Mouse (Mus musculus) midbrain, embryonic 16.5 days (tissue): ENCODE measurements around the gene 4932438H23Rik. TPM values are rescaled to one million over a fixed set of nuclear protein-coding genes. Genes with fewer than 3 reads are reported as not detected.

Experiments used
- ATAC-seq: fragments of 200-750 bp; cut with Nextera tagmentation; 2 replicates; pipeline ENCODE4 v1.8.0; 2017; ENCODE audit warnings: moderate TSS enrichment
- H3K27ac ChIP-seq: fragments of 300-500 bp; sonication (generic); 2 replicates; pipeline ENCODE4 v1.5.1; 2014; ENCODE audit warnings: mild to moderate bottlenecking, low read length, mixed read lengths
- H3K27me3 ChIP-seq: fragments of 300-500 bp; sonication (generic); 2 replicates; pipeline ENCODE4 v1.6.1; 2014; ENCODE audit warnings: low read depth, low read length, mixed read lengths; ENCODE audit not compliant: control insufficient read depth, insufficient read depth
- H3K36me3 ChIP-seq: fragments of 300-500 bp; sonication (generic); 2 replicates; pipeline ENCODE4 v1.6.1; 2014; ENCODE audit warnings: mild to moderate bottlenecking, low read length, moderate library complexity, mixed read lengths; ENCODE audit not compliant: control insufficient read depth, insufficient read depth
- H3K4me1 ChIP-seq: fragments of 300-500 bp; sonication (generic); 2 replicates; pipeline ENCODE4 v1.6.1; 2014; ENCODE audit warnings: mild to moderate bottlenecking, low read length, mixed read lengths; ENCODE audit not compliant: control insufficient read depth, insufficient read depth
- H3K4me2 ChIP-seq: fragments of 300-500 bp; sonication (generic); 2 replicates; pipeline ENCODE4 v1.6.1; 2014; ENCODE audit warnings: mild to moderate bottlenecking, low read length, mixed read lengths
- H3K4me3 ChIP-seq: fragments of 300-500 bp; sonication (generic); 2 replicates; pipeline ENCODE4 v1.5.1; 2014; ENCODE audit warnings: low read depth, mild to moderate bottlenecking, low read length, moderate library complexity, mixed read lengths
- H3K9ac ChIP-seq: fragments of 300-500 bp; sonication (generic); 2 replicates; pipeline ENCODE4 v1.6.1; 2014; ENCODE audit warnings: low read depth, low read length, mixed read lengths
- H3K9me3 ChIP-seq: fragments of 300-500 bp; sonication (generic); replicated peaks from 2 replicates; pipeline ENCODE4 v1.6.1; 2014; ENCODE audit warnings: mild to moderate bottlenecking, low read length, mixed read lengths; ENCODE audit not compliant: control insufficient read depth, poor library complexity, severe bottlenecking
- WGBS: fragments of 180-500 bp; shearing (Covaris S2); extraction: QIAGEN DNeasy Blood & Tissue Kit; methylation state at CpG from one replicate; pipeline ENCODE4 v1.1.7; 2014; 5-methylcytosine and 5-hydroxymethylcytosine counted together
- polyA plus RNA-seq: library from polyadenylated mRNA; unstranded; fragments of >200 nt; fragmentation: Nextera tagmentation; extraction: Ambion mirVana; gene quantifications from 2 replicates; pipeline ENCODE4 v1.2.1, GENCODE M21; 2015

The 4932438H23Rik gene
- polyA plus RNA-seq, 1 experiment from 2014 or later, result 0.87 TPM

DNA sequence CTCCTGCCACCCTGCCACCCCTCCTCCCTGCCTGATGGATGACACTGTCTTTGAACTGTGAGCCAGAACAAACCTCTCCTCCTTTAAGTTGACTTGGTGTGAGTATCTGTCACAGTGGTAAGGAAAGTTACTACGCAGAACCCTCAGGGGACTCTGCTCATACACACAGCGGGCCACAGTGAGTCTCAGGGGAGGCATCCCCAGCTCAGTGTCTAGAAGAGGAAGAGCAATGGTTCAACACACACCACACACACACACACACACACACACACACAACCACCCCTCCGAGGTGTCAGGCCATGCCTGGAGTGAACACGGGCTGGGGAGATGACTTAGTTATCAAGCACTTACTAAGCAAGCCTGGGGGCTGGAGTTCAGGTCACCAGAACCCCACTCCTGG lies 33.5 kb upstream of the 4932438H23Rik start:
- no peaks in the 10 kb centered on the region for H3K9me3 ChIP-seq
- no peaks in the 10 kb centered on the region for H3K36me3 ChIP-seq
- 92% methylated on average over 4 of the region's 4 CpGs for WGBS
- H3K4me2 ChIP-seq, result no peak overlapping the region
- H3K27ac ChIP-seq, result no peak overlapping the region
- no peak for ATAC-seq
- no peak overlapping the region for H3K9ac ChIP-seq
- H3K4me1 ChIP-seq, result no peaks in the 10 kb centered on the region
- no peak overlapping the region for H3K4me3 ChIP-seq
- no peaks in the 10 kb centered on the region; the same call in 1 of the 2 replicates for H3K27me3 ChIP-seq

DNA sequence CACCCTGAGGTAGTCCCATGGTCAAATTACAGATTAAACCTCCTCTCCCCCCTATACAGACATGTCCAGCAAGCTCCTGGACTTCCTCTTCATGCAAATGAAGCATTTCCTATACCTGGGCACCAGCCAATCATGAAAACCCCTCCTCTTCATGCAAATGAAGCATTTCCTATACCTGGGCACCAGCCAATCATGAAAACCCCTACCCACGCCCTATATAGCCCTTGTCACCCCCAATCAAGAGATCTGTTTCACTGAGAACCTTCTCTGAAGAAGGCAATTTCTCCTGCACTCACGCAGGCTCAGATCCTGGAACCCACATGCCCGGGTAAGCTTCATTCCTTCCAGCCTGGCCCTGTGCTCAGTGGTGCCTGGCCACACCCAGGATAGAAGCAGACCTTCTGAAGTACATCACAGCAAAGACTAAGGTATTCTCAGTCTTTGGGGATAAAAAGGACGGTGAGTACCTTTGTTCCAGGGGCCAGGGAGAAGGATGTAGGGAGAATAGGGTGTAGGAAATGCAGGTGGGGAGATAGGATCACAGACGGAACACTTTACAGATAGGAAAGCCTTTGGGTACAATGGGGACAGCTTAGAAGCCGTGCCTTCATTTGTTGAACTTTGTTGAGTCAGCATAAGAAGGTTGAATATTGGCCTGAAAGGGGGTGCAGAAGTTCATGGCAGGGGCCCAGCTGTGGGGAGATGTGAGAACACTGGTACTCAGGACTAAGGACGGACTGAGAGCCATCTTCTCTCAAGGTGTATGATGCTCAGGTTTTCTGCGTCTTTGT lies 32.0 kb upstream of the 4932438H23Rik start:
- 84% methylated on average over 8 of the region's 8 CpGs for WGBS
- no peak overlapping the region for H3K4me3 ChIP-seq
- no peak overlapping the region for H3K27ac ChIP-seq
- no peak overlapping the region for H3K9ac ChIP-seq
- H3K27me3 ChIP-seq, result no peaks in the 10 kb centered on the region; the same call in 1 of the 2 replicates
- no peak overlapping the region for H3K4me2 ChIP-seq
- no peaks in the 10 kb centered on the region for H3K9me3 ChIP-seq
- no peak for ATAC-seq
- H3K36me3 ChIP-seq, result no peaks in the 10 kb centered on the region
- H3K4me1 ChIP-seq, result no peaks in the 10 kb centered on the region

DNA sequence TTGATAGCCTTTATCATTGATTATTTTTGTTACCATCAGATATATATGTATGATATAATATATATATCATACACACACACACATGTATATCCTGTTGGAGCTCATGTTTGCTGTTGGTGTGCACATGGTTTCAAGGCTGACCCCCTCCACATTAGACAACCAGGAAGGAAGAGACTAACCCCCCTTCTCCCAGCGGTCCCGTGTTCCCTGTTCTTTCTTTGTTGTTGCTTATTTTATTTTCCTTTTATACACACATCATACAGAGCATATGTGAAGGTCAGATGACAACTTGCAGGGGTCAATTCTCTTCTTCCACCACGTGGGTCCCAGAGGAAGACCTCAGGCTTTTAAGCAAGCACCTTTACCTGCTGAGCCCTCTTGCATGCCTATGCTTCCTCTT lies 29.3 kb upstream of the 4932438H23Rik start:
- no peak overlapping the region for H3K9ac ChIP-seq
- ATAC-seq, result no peak
- no peaks in the 10 kb centered on the region for H3K9me3 ChIP-seq
- H3K27me3 ChIP-seq, result no peaks in the 10 kb centered on the region
- 73% methylated on average over 3 of the region's 3 CpGs for WGBS
- no peaks in the 10 kb centered on the region for H3K4me1 ChIP-seq
- H3K4me2 ChIP-seq, result no peak overlapping the region
- no peak overlapping the region for H3K4me3 ChIP-seq
- no peaks in the 10 kb centered on the region for H3K36me3 ChIP-seq
- H3K27ac ChIP-seq, result no peak overlapping the region

DNA sequence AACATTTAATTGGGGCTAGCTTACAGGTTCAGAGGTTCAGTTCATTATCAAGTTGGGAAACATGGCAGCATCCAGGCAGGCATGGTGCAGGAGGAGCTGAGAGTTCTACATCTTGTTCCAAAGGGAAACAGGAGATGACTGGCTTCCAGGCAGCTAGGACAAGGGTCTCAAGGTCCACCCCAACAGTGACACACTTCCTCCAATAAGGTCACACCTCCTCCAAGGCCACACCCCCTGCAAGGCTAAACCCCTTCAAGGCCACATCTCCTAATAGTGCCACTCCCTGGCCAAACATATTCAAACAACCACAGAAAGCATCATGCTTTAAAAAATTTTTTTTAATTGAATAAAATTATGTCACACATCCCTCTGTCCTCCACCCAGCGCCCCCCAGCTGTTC lies 28.9 kb upstream of the 4932438H23Rik start:
- Histone ChIP-seq H3K4me3 (no peak overlapping the region), H3K4me2 (no peak overlapping the region), H3K27me3 (no peaks in the 10 kb centered on the region), H3K36me3 (no peaks in the 10 kb centered on the region), H3K27ac (no peak overlapping the region), H3K9me3 (no peaks in the 10 kb centered on the region), H3K4me1 (no peaks in the 10 kb centered on the region), H3K9ac (no peak overlapping the region)
- ATAC-seq, result no peak
- 93% methylated on average over 1 of the region's 1 CpGs for WGBS

DNA sequence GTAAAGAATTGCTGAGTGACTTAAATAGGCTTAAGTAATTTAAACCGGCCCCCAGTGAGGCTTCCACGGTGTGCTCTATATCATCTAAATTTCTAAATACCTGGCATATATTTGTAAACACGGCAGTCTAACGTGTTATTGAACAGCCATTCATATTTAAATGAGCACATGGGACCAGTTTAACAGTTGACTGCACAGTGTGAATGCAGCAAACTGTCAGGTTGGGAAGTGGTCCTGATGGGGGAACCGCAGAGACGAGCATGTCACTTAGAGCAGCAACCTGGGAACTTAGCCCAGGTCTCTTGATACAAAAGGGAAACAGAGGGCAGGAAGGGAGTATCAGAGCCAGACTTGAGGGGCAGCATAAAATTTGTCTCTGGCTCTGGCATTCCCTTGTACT lies 25.0 kb upstream of the 4932438H23Rik start:
- Histone ChIP-seq H3K36me3 (no peaks in the 10 kb centered on the region), H3K9me3 (no peaks in the 10 kb centered on the region; the same call in 1 of the 2 replicates), H3K4me1 (no peaks in the 10 kb centered on the region), H3K4me3 (no peak overlapping the region), H3K27me3 (no peaks in the 10 kb centered on the region), H3K4me2 (no peak overlapping the region), H3K9ac (no peak overlapping the region), H3K27ac (no peak overlapping the region)
- ATAC-seq, result no peak
- 20% methylated on average over 6 of the region's 6 CpGs for WGBS

DNA sequence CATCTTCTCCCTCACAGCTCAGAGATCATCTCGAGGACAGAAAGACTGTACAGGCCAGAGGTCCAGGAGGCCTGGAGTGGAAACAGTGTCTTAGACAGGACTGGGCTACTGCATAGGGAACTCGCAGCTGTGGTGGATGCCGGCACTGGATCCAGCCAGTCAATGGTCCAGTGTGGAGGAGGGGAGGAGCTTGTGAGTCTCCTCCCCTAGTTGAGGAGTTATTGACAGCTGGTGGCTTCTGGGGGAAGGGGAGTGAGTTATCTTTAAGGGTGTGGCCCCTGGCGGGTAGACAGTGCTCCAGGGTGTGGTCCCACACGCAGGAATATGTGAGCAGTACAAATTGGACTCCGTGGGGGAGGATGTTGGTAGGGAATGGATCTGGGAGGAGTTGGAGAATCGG lies 21.8 kb upstream of the 4932438H23Rik start:
- no peak overlapping the region for H3K9ac ChIP-seq
- no peak overlapping the region for H3K27ac ChIP-seq
- no peaks in the 10 kb centered on the region for H3K4me1 ChIP-seq
- H3K36me3 ChIP-seq, result no peaks in the 10 kb centered on the region
- H3K4me3 ChIP-seq, result no peak overlapping the region
- no peak overlapping the region for H3K4me2 ChIP-seq
- H3K9me3 ChIP-seq, result no peaks in the 10 kb centered on the region; the same call in 1 of the 2 replicates
- 81% methylated on average over 7 of the region's 7 CpGs for WGBS
- H3K27me3 ChIP-seq, result no peaks in the 10 kb centered on the region
- no peak for ATAC-seq

DNA sequence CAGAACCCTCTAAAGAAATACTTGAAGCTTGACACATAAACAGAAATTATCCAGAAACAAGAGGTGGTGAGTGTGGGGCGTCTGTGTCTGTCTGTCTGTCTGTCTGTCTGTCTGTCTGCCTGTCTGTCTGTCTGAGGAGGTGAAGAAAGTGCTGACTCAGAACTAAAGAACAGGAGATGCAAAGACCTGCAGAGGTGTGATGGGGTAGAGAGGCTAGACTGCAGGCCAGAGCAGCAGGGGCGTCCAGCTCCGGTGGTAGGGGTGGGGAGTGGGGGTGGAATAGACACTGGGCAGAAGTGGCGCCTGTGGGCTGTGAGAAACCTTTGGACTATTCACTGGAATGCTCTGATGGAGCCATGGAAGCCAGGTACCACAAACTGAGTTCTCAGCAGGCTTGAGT lies 21.1 kb upstream of the 4932438H23Rik start:
- no peak overlapping the region for H3K4me2 ChIP-seq
- 84% methylated on average over 4 of the region's 4 CpGs for WGBS
- H3K9ac ChIP-seq, result no peak overlapping the region
- no peak overlapping the region for H3K27ac ChIP-seq
- H3K27me3 ChIP-seq, result no peaks in the 10 kb centered on the region
- H3K4me1 ChIP-seq, result no peaks in the 10 kb centered on the region
- no peaks in the 10 kb centered on the region; the same call in 1 of the 2 replicates for H3K9me3 ChIP-seq
- H3K36me3 ChIP-seq, result no peaks in the 10 kb centered on the region
- ATAC-seq, result no peak
- H3K4me3 ChIP-seq, result no peak overlapping the region

DNA sequence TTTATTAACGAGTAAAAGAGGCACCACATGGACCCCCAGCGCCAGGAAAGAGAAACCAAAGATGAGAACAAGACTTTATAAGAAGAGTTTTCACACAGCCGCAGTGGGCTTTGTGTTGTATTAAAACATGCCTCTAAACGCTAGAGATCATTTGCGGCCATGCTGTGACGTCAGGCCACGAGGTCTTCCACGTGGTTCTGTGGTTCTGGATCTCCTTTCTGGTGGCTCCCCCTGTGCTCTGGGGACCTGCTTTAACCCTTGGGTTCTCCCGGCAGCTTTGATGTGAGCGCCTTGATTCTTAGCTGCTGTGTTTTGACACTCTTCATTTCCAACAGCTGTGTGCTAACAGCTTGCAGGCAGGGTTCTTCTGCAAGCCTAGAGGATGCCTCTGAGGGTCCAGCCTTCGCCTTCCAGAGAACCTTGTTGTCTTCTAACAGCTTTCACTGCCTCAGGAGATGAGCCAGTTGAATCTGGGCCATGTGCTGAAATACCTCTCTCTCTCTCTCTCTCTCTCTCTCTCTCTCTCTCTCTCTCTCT lies 16.1 kb upstream of the 4932438H23Rik start:
- WGBS, result 60% methylated on average over 11 of the region's 11 CpGs
- Histone ChIP-seq H3K4me1 (no peaks in the 10 kb centered on the region), H3K4me2 (no peak overlapping the region), H3K27ac (no peak overlapping the region), H3K36me3 (no peaks in the 10 kb centered on the region), H3K27me3 (peaks cover 5% of the 10 kb centered on the region), H3K4me3 (no peak overlapping the region), H3K9ac (no peak overlapping the region), H3K9me3 (no peaks in the 10 kb centered on the region)
- ATAC-seq, result no peak

DNA sequence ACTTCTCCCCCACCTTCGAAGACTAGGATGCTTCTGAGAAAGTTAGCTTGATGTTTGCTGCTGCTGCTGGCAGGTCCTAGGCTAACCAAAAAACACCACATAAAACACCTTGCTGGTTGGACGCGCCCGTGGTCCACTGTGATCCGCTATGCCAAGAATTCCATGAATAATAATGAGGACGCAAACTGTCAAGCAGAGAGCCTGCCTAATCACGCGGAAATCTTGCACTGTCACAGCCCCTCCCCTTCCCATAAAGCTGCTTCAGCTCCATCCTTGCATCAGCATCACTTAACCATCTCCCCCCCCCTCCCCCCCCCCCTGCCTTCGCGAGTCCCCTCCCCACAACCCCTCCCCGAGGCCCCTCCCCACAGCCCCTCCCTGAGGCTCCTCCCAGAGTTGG lies 12.7 kb upstream of the 4932438H23Rik start:
- 60% methylated on average over 8 of the region's 11 CpGs for WGBS
- no peaks in the 10 kb centered on the region for H3K4me1 ChIP-seq
- ATAC-seq, result no peak
- H3K4me2 ChIP-seq, result no peak overlapping the region
- H3K4me3 ChIP-seq, result no peak overlapping the region
- H3K9ac ChIP-seq, result no peak overlapping the region
- no peak overlapping the region for H3K27ac ChIP-seq
- no peaks in the 10 kb centered on the region for H3K9me3 ChIP-seq
- peaks cover 11% of the 10 kb centered on the region for H3K27me3 ChIP-seq
- no peaks in the 10 kb centered on the region for H3K36me3 ChIP-seq
